Mouse (Mus musculus) embryo, embryonic 10.5 days (tissue): Measurements from ENCODE around the gene Ick.
A peak's percentile ranks its signal among the peaks of the same experiment; 100 is the strongest.
"Not testable (repeated sequence)": the region's sequence is repeated elsewhere in the genome, so short reads cannot be mapped to it uniquely, and the experiment has no call there.

Source experiments
- DNase-seq: peaks from one replicate; pipeline ENCODE4 v3.0.0-alpha.2; 2015; ENCODE audit warnings: low spot score

Ick gene

GRCm38 (mm10) chr9:78154211-78154977 is 45.4 kb downstream of the Ick start:
- no peak for DNase-seq

GRCm38 (mm10) chr9:78157221-78157620 is 48.2 kb downstream of the Ick start:
- DNase-seq: no peak

- DNase-seq: no peak
These were observed 54.3 kb downstream of the Ick start for GRCm38 (mm10) chr9:78163291-78163690.

- DNase-seq: no peak
These were observed 55.7 kb downstream of the Ick start for GRCm38 (mm10) chr9:78164741-78165140.

- no peak for DNase-seq
These were observed 56.5 kb downstream of the Ick start for GRCm38 (mm10) chr9:78165454-78165853.

GRCm38 (mm10) chr9:78166694-78167452 is 57.9 kb downstream of the Ick start:
- no peak for DNase-seq

GRCm38 (mm10) chr9:78167453-78167969 is 58.5 kb downstream of the Ick start:
- no peak for DNase-seq

GRCm38 (mm10) chr9:78168864-78169263 is 59.9 kb downstream of the Ick start:
- no peak for DNase-seq

- DNase-seq: no peak
These were observed 65.0 kb downstream of the Ick start for GRCm38 (mm10) chr9:78174016-78174415.

GRCm38 (mm10) chr9:78174925-78175276 is 65.9 kb downstream of the Ick start:
- not testable (repeated sequence) for DNase-seq

- peak; percentile 97 for DNase-seq
These were observed 66.5 kb downstream of the Ick start for GRCm38 (mm10) chr9:78175277-78176200.

GRCm38 (mm10) chr9:78176201-78176727 is 67.3 kb downstream of the Ick start:
- DNase-seq: peak; percentile 91

- no peak for DNase-seq
These were observed 67.8 kb downstream of the Ick start for GRCm38 (mm10) chr9:78176831-78177230.

- no peak for DNase-seq
These were observed 69.2 kb downstream of the Ick start for GRCm38 (mm10) chr9:78178197-78178596.

- DNase-seq: no peak
These were observed 70.1 kb downstream of the Ick start for GRCm38 (mm10) chr9:78179071-78179470.

GRCm38 (mm10) chr9:78182474-78182873 is 73.5 kb downstream of the Ick start, which contains the start of gene Gsta4:
Gene Gsta4 (plus strand): TSS chr9:78182774.
- not testable (repeated sequence) for DNase-seq

- DNase-seq: no peak
These were observed 76.7 kb downstream of the Ick start for GRCm38 (mm10) chr9:78185686-78186085.

GRCm38 (mm10) chr9:78188910-78189309 is 79.9 kb downstream of the Ick start:
- DNase-seq: no peak

GRCm38 (mm10) chr9:78190651-78191634 is 82.0 kb downstream of the Ick start:
- peak; percentile 52 for DNase-seq

GRCm38 (mm10) chr9:78191736-78192135 is 82.7 kb downstream of the Ick start:
- DNase-seq: peak; percentile 98
